Mouse (Mus musculus) heart, postnatal 10 days (tissue): ENCODE measurements around the gene Krt87. TPM values are rescaled to one million over a fixed set of nuclear protein-coding genes. Genes with fewer than 3 reads are reported as not detected.
A peak's percentile ranks its signal among the peaks of the same experiment; 100 is the strongest.

Experiments
- DNase-seq, 2 experiments: peaks; one replicate each; pipeline ENCODE4 v3.0.0; 2021
- intact Hi-C: fragments of 180-260 bp; cut with DNase I; formaldehyde crosslinking; loops from one replicate; pipeline ENCODE4 v1.15.1; 2025
- total RNA-seq, 2 experiments: library from RNA; stranded (reverse); gene quantifications; 2 replicates each; pipeline ENCODE4 v1.2.3; 2021

Gene Krt87
- not detected for total RNA-seq

- no peak for DNase-seq
- intact Hi-C loops: no loop called here
These were observed at the start of gene Krt87 for GRCm38 (mm10) chr15:101438555-101438954. Krt87 (minus strand) TSS chr15:101438804.

- no peak for DNase-seq
- intact Hi-C loops: no loop called here
These were observed 47.5 kb upstream of the Krt87 start for GRCm38 (mm10) chr15:101485911-101486635.

DNA sequence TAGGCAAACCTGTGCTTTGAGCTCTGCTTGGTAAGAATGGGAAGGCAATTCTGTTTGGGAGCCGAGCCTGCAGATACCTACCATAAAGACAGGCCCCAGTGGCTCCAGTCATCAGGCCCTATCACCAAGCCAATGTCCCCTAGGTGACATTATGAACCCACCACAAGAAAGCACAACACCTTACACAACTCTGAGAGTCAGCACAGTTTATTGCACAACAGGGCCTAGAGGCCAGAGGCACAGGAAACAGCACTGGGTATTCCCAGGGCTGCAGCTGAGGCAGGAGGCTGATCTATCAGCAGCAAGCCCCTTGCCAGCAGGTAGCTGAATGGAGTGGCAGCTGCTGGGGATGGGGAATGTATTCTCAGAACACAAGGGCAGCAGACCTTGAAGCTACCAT, 46.3 kb upstream of the Krt87 start:
- intact Hi-C loops: no loop called here
- DNase-seq: no peak

DNA sequence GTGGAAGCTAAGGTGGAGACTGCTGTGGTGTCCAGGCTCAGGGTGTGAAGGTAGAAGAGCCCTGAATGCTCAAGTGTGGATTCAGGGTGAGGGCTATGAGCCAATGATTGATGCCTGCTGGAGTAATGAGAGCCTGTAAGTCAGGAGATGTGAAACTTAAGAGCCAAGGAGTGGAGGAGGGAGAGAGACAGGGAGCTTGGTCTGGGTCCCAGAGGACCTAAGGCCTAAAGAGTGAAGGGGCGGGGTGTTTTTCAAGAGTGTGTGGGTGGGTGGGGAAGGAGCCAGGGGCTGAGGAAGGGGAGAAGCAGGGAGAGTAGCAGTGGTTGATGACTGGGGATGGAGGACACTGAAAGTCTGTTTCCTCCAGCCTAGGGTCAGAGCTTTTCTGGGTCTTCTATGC, 45.0 kb upstream of the Krt87 start:
- intact Hi-C loops: no loop called here
- DNase-seq: no peak

DNA sequence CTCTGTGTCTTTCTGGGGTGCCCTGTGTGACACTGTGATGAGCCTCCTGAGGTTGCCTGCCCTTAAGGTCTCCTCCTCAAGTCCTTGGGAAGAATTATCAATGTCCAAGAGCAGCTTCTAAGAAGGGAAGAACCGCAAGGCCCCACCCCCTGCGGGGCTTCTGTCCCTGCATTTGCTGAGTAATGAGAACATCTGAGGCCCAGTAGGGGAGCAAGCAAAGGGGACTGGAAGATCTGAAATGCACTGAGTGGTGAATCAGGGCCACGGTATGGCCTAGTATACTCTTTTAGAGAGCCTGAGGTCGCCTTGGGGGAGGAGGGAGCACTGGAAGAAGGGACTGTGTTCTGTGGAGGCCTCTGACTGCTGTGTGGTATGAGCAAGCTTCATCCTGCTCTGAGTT, 43.5 kb upstream of the Krt87 start:
- intact Hi-C loops: no loop called here
- DNase-seq: no peak

DNA sequence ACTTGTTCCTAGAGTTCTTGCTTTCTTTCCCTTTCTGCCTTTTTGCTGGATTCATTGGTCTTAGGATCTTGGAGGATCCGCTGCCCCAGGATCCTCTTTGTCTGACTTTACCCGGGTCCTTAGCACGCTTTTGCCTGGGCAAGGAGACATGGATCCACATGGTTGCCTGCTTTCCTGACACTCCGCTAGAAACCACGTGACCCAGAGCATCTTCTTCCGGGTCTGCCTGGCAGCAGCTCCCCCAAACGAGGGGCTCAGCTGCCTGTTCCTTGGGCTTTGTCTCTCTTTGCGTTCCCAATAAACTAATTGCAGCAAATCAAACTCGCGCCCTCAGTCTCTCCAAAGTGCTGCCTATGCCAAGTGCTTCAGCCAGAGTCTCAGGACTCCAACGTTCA, 41.1 kb upstream of the Krt87 start:
- intact Hi-C loops: no loop called here
- no peak for DNase-seq

- intact Hi-C loops: no loop called here
- peak; percentile 26 to 56 for DNase-seq
These were observed 40.5 kb upstream of the Krt87 start for GRCm38 (mm10) chr15:101479007-101479665.

- DNase-seq: peak; percentile 22 to 62
- intact Hi-C loops: no loop called here
These were observed 34.4 kb upstream of the Krt87 start, which contains the start of gene Krt86 for GRCm38 (mm10) chr15:101472952-101473528. Krt86 (plus strand) TSS chr15:101473478.

- intact Hi-C loops: no loop called here
- no peak for DNase-seq
These were observed 30.5 kb upstream of the Krt87 start for GRCm38 (mm10) chr15:101469093-101469492.

- DNase-seq: no peak
- intact Hi-C loops: no loop called here
These were observed 25.0 kb upstream of the Krt87 start, which contains the start of gene Krt81 for GRCm38 (mm10) chr15:101463651-101464050. Krt81 (minus strand) TSS chr15:101463751.

GRCm38 (mm10) chr15:101459283-101459682, 20.7 kb upstream of the Krt87 start:
- intact Hi-C loops: no loop called here
- no peak for DNase-seq

GRCm38 (mm10) chr15:101458361-101458930, 19.8 kb upstream of the Krt87 start:
- DNase-seq: peak; percentile 16 to 36

DNA sequence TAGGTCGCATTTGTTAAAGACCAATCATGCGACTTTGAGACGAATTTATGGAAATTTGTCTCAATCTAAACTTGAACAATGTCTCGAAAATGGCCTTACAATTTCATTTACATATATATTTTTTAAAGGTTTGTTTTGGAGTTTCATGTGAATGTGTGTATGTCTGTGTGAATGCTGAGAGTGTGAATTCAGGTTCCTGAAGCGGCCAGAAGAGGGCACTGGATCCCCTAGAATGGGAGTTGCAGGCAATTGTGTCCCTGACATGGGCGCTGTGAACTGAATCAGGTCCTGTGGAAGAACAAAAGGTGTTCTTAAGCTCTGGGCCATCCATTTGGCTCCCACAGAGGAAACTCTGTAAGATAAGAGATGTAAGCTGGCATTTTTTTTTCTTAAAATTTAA, 17.3 kb upstream of the Krt87 start:
- no peak for DNase-seq

More at GRCm38 (mm10) chr15:101458361-101458930, 19.8 kb upstream of the Krt87 start:
- intact Hi-C loops: no loop called here

DNA sequence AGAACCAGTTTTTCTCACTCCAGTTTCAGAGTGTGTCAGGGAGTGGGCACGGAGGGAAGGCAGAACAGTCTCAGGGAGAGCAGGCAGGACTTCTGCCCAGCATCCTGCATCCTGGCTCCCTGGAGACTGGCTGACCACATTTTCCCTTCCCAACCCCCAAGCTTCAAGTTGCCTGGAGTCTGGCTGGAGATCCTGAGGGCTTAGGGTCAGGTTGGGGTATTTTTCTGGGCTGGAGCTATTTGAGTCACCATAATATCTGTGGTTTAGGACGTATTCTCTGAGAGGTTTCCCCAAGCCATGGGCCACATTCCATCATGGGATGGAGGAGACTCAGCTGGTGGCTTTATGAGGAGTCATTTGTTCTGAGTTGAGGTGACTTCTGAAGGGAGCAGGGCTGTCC, 16.7 kb upstream of the Krt87 start:
- intact Hi-C loops: no loop called here
- DNase-seq: no peak

More for the DNA sequence above, 17.3 kb upstream of the Krt87 start:
- intact Hi-C loops: no loop called here

GRCm38 (mm10) chr15:101454774-101455173, 16.2 kb upstream of the Krt87 start:
- no peak for DNase-seq
- intact Hi-C loops: no loop called here

GRCm38 (mm10) chr15:101453093-101453736, 14.6 kb upstream of the Krt87 start:
- peak; percentile 82 to 88 for DNase-seq
- intact Hi-C loops: loop anchor here (1.0 kb wide), 1 partner anchor 113 kb away; no protein-coding TSS in a partner anchor

- intact Hi-C loops: no loop called here
- DNase-seq: no peak
These were observed 8.8 kb upstream of the Krt87 start, which contains the start of gene Krt88 for GRCm38 (mm10) chr15:101447444-101447843. Krt88 (plus strand) TSS chr15:101447744.

DNA sequence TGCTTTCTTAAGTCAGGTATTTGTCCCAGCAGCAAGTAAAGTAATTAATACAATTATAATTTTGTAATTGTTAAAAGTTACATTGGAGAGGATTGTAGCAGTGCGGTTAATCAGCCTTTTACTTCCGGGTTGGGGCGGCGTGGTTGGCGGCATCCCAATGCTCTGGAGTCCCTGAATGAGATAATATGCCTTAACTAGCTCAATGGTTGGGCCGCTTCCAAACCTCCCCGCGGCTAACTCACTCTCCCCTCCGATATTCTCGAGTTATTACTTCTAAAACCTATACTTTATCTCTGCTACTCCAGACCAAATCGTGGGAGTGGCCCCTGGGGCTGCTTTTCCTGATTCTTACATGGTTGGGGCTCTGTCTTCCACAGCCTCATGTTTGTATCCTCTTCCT, 8.0 kb upstream of the Krt87 start:
- peak; percentile 62 to 73 for DNase-seq
- intact Hi-C loops: no loop called here

DNA sequence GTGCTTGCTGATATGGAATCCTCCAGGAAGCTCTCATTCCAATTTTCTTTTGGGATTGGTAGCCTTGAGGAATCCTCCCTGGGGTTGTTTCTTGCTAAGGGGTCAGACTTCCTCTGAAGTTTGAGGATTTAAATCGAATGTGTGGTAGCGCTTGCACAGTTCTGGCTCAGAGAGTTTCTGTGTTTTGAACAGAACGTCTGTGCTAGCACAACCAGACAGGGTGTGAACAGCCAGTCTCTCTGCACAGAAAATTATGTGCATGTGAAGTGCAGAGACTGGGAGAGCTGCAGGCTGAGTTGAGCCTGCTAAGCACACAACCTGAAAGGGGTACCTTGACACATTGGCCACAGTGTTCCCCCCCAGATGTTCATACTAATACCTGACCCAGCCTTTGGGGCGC, 2.2 kb upstream of the Krt87 start:
- DNase-seq: no peak
- intact Hi-C loops: no loop called here

- intact Hi-C loops: no loop called here
- no peak for DNase-seq
These were observed 2.0 kb downstream of the Krt87 start for GRCm38 (mm10) chr15:101436611-101437010.

- no peak for DNase-seq
- intact Hi-C loops: no loop called here
These were observed 13.7 kb downstream of the Krt87 start for GRCm38 (mm10) chr15:101424914-101425313.
